Comparison of ENCODE assay signal across 14 mouse cellular contexts in the genomic region with DNA sequence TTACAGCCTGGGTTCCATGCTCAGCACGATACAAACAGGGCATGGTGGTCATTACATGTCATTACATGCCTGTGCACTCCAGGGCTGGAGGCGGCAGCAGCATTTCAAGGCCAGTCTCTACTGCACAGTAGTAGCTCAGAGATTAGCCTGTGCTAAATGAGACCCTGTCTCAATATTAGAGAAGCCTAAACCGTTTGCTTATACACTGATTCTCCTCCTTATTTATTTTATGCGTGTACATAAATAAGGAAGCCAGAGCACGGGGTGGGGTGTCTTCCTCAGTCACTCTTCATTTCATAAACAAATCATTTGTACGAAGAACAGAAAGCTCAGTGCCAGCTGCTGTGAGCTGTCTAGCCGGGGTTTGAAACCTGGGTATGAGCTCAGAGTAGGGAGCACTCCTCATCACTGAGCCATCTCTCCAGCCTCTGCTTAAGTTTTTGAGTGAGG.
DNase-seq lines count a peak whose midpoint lies in the region; ATAC-seq and TF ChIP-seq lines count a peak whose summit lies in the region.
"Had no signal": no experiment of that assay in that cellular context is flagged by ENCODE, and none has a peak within 500 bp of the region (broad histone marks: within the 10 kb centered on the region; RNA-seq: fewer than 3 reads in every experiment).

No protein-coding gene starts in this region.

- WGBS in embryonic facial prominence, embryonic 11.5 days: 75% methylated on average over 7 of the region's 7 CpGs
- 80% methylated on average over 7 of the region's 7 CpGs for WGBS in embryonic facial prominence, embryonic 10.5 days
- 78% methylated on average over 7 of the region's 7 CpGs for WGBS in liver, postnatal 0 days (ENCODE audit: insufficient replicate concordance)
- WGBS in liver, embryonic 12.5 days (ENCODE audit: insufficient replicate concordance): 75% methylated on average over 7 of the region's 7 CpGs
- 34% methylated on average over 7 of the region's 7 CpGs for WGBS in lung, embryonic 16.5 days

- no peaks in the 10 kb centered on the region for H3K27me3 ChIP-seq in embryonic facial prominence, embryonic 11.5 days (ENCODE audit: control insufficient read depth, insufficient read depth, low read length)
- H3K27me3 ChIP-seq in embryonic facial prominence, embryonic 10.5 days (replicated peaks; ENCODE audit: low read depth, poor library complexity, severe bottlenecking): no peaks in the 10 kb centered on the region
- H3K27me3 ChIP-seq in liver, postnatal 0 days (ENCODE audit: insufficient read depth, low read length): no peaks in the 10 kb centered on the region
- no peaks in the 10 kb centered on the region for H3K27me3 ChIP-seq in liver, embryonic 12.5 days (replicated peaks)
- H3K27me3 ChIP-seq in lung, embryonic 16.5 days (ENCODE audit: control insufficient read depth, insufficient read depth, low read depth, low read length): no peaks in the 10 kb centered on the region
- H3K27me3 ChIP-seq: liver, embryonic 13.5 days; neural tube, embryonic 12.5 days had no signal

- peak; percentile 20 for DNase-seq in embryonic facial prominence, embryonic 11.5 days (ENCODE audit: low spot score)
- no peak for DNase-seq in embryonic facial prominence, embryonic 10.5 days (ENCODE audit: low spot score)
- DNase-seq in liver, postnatal 0 days: no peak
- no peak for DNase-seq in cerebellum, postnatal 14 days
- DNase-seq in adrenal gland, adult 8-10 months: no peak
- DNase-seq in layer of hippocampus, postnatal 14 days (ENCODE audit: low spot score in 2 of 2): no peak
- DNase-seq: cerebellum, postnatal 36 days; liver, embryonic 13.5 days; midbrain, embryonic 14.5 days; spleen, adult 18-20 months had no signal

- no peaks in the 10 kb centered on the region for H3K36me3 ChIP-seq in embryonic facial prominence, embryonic 11.5 days (replicated peaks; ENCODE audit: control insufficient read depth, insufficient read depth, low read depth, low read length)
- peaks cover 27% of the 10 kb centered on the region for H3K36me3 ChIP-seq in embryonic facial prominence, embryonic 10.5 days (replicated peaks)
- 0 out of 2 replicates have a peak, but pooled peaks cover 3% of the 10 kb centered on the region for H3K36me3 ChIP-seq in liver, postnatal 0 days (replicated peaks; ENCODE audit: insufficient read depth, low read length)
- peaks cover 20% of the 10 kb centered on the region for H3K36me3 ChIP-seq in liver, embryonic 12.5 days
- H3K36me3 ChIP-seq in lung, embryonic 16.5 days (ENCODE audit: control insufficient read depth, insufficient read depth, low read length): 0 out of 2 replicates have a peak, but pooled peaks cover 2% of the 10 kb centered on the region
- H3K36me3 ChIP-seq: neural tube, embryonic 12.5 days had no signal

- no peak overlapping the region for H3K4me3 ChIP-seq in embryonic facial prominence, embryonic 11.5 days (ENCODE audit: low read depth, low read length)
- no peak overlapping the region for H3K4me3 ChIP-seq in embryonic facial prominence, embryonic 10.5 days
- no peak overlapping the region for H3K4me3 ChIP-seq in liver, postnatal 0 days (ENCODE audit: low read depth, low read length)
- no peak overlapping the region for H3K4me3 ChIP-seq in liver, embryonic 12.5 days
- no peak overlapping the region for H3K4me3 ChIP-seq in lung, embryonic 16.5 days (ENCODE audit: low read length)
- H3K4me3 ChIP-seq: erythroblast, embryonic 14.5 days; liver, embryonic 13.5 days; neural tube, embryonic 12.5 days had no signal

- no peak for TF ChIP-seq EP300 in liver, postnatal 0 days (IDR thresholded peaks at IDR 0.05; ENCODE audit: low read depth)

- H3K9me3 ChIP-seq in embryonic facial prominence, embryonic 11.5 days (replicated peaks; ENCODE audit: control insufficient read depth, low read length): no peaks in the 10 kb centered on the region
- no peaks in the 10 kb centered on the region for H3K9me3 ChIP-seq in embryonic facial prominence, embryonic 10.5 days
- H3K9me3 ChIP-seq in liver, postnatal 0 days (ENCODE audit: low read length): no peaks in the 10 kb centered on the region
- no peaks in the 10 kb centered on the region for H3K9me3 ChIP-seq in liver, embryonic 12.5 days (replicated peaks)
- H3K9me3 ChIP-seq in lung, embryonic 16.5 days (ENCODE audit: control insufficient read depth, low read length): no peaks in the 10 kb centered on the region
- H3K9me3 ChIP-seq: liver, embryonic 13.5 days; neural tube, embryonic 12.5 days had no signal

- no peak overlapping the region for H3K27ac ChIP-seq in embryonic facial prominence, embryonic 11.5 days (replicated peaks; ENCODE audit: low read depth, low read length)
- H3K27ac ChIP-seq in embryonic facial prominence, embryonic 10.5 days (replicated peaks): no peak overlapping the region
- H3K27ac ChIP-seq in liver, postnatal 0 days (ENCODE audit: low read depth): no peak overlapping the region
- H3K27ac ChIP-seq in liver, embryonic 12.5 days: no peak overlapping the region
- peak overlapping the region; percentile 70 for H3K27ac ChIP-seq in lung, embryonic 16.5 days (ENCODE audit: low read length)
- H3K27ac ChIP-seq: liver, embryonic 13.5 days; neural tube, embryonic 12.5 days had no signal

- TF ChIP-seq CTCF in liver, postnatal 0 days (IDR thresholded peaks at IDR 0.05; ENCODE audit: low read depth): peak; percentile 23; the same call in 1 of the 2 replicates

- H3K4me2 ChIP-seq in embryonic facial prominence, embryonic 11.5 days (ENCODE audit: low read depth, low read length): no peak overlapping the region
- no peak overlapping the region for H3K4me2 ChIP-seq in liver, postnatal 0 days (ENCODE audit: low read depth, low read length)
- no peak overlapping the region for H3K4me2 ChIP-seq in liver, embryonic 12.5 days
- no peak overlapping the region for H3K4me2 ChIP-seq in lung, embryonic 16.5 days (ENCODE audit: low read depth, low read length)
- H3K4me2 ChIP-seq: liver, embryonic 13.5 days; neural tube, embryonic 12.5 days had no signal

- no peaks in the 10 kb centered on the region for H3K4me1 ChIP-seq in embryonic facial prominence, embryonic 11.5 days (ENCODE audit: control insufficient read depth, insufficient read depth, low read length)
- no peaks in the 10 kb centered on the region; the same call in 1 of the 2 replicates for H3K4me1 ChIP-seq in embryonic facial prominence, embryonic 10.5 days
- no peaks in the 10 kb centered on the region for H3K4me1 ChIP-seq in liver, postnatal 0 days (ENCODE audit: insufficient read depth)
- no peaks in the 10 kb centered on the region for H3K4me1 ChIP-seq in liver, embryonic 12.5 days
- peaks cover 7% of the 10 kb centered on the region; the same call in 1 of the 2 replicates for H3K4me1 ChIP-seq in lung, embryonic 16.5 days (replicated peaks; ENCODE audit: control insufficient read depth, insufficient read depth, low read length)
- H3K4me1 ChIP-seq: liver, embryonic 13.5 days; neural tube, embryonic 12.5 days had no signal

- ATAC-seq in embryonic facial prominence, embryonic 11.5 days (replicated peaks; ENCODE audit: insufficient number of reproducible peaks, low FRiP score, low TSS enrichment, low read depth): no peak
- ATAC-seq in liver, postnatal 0 days: no peak
- ATAC-seq in liver, embryonic 12.5 days: no peak
- peak; percentile 72 for ATAC-seq in lung, embryonic 16.5 days (ENCODE audit: low read depth)

- no peak overlapping the region for H3K9ac ChIP-seq in embryonic facial prominence, embryonic 11.5 days (replicated peaks; ENCODE audit: low read length)
- H3K9ac ChIP-seq in liver, postnatal 0 days (replicated peaks): no peak overlapping the region
- no peak overlapping the region for H3K9ac ChIP-seq in liver, embryonic 12.5 days
- H3K9ac ChIP-seq in lung, embryonic 16.5 days (ENCODE audit: low read length): no peak overlapping the region
- H3K9ac ChIP-seq: liver, embryonic 13.5 days; neural tube, embryonic 12.5 days had no signal
